Mouse (Mus musculus) kidney, postnatal 0 days (tissue): Measurements from ENCODE around the gene Rap1a. TPM values are rescaled to one million over a fixed set of nuclear protein-coding genes. Genes with fewer than 3 reads are reported as not detected.

Source experiments
- ATAC-seq: fragments of 200-750 bp; cut with Nextera tagmentation; replicated peaks from 2 replicates; pipeline ENCODE4 v1.8.0; 2017; ENCODE audit warnings: low read depth, moderate number of reproducible peaks, moderate TSS enrichment, moderate library complexity; ENCODE audit not compliant: low FRiP score
- DNase-seq: peaks from one replicate; pipeline ENCODE4 v3.0.0-alpha.2; 2016; ENCODE audit warnings: low spot score
- H3K27ac ChIP-seq: fragments of 300-500 bp; sonication (generic); 2 replicates; pipeline ENCODE4 v1.5.1; 2014; ENCODE audit warnings: mild to moderate bottlenecking
- H3K27me3 ChIP-seq: fragments of 300-500 bp; sonication (generic); 2 replicates; pipeline ENCODE4 v1.6.1; 2014; ENCODE audit warnings: low read length, mixed read lengths; ENCODE audit not compliant: insufficient read depth
- H3K36me3 ChIP-seq: fragments of 300-500 bp; sonication (generic); 2 replicates; pipeline ENCODE4 v1.6.1; 2014; ENCODE audit warnings: low read length, mixed read lengths; ENCODE audit not compliant: insufficient read depth
- H3K4me1 ChIP-seq: fragments of 300-500 bp; sonication (generic); replicated peaks from 2 replicates; pipeline ENCODE4 v1.6.1; 2014; ENCODE audit warnings: antibody characterized with exemption, low read length, mixed read lengths; ENCODE audit not compliant: insufficient read depth
- H3K4me2 ChIP-seq: fragments of 300-500 bp; sonication (generic); 2 replicates; pipeline ENCODE4 v1.6.1; 2014; ENCODE audit warnings: mild to moderate bottlenecking, low read length, moderate library complexity, mixed read lengths
- H3K4me3 ChIP-seq: fragments of 300-500 bp; sonication (generic); replicated peaks from 2 replicates; pipeline ENCODE4 v1.5.1; 2014; ENCODE audit warnings: low read depth, low read length
- H3K9ac ChIP-seq: fragments of 300-500 bp; sonication (generic); 2 replicates; pipeline ENCODE4 v1.6.1; 2014; ENCODE audit warnings: low read depth, low read length
- H3K9me3 ChIP-seq: fragments of 300-500 bp; sonication (generic); replicated peaks from 2 replicates; pipeline ENCODE4 v1.6.1; 2016; ENCODE audit warnings: low read length, inconsistent platforms, mixed read lengths
- CTCF ChIP-seq: IDR thresholded peaks from 2 replicates; pipeline ENCODE4 v1.5.1; 2016; ENCODE audit warnings: antibody characterized with exemption, low read depth, mild to moderate bottlenecking, moderate library complexity
- WGBS: fragments of 180-500 bp; shearing (Covaris S2); extraction: QIAGEN DNeasy Blood & Tissue Kit; methylation state at CpG from one replicate; pipeline ENCODE4 v1.1.7; 2014; 5-methylcytosine and 5-hydroxymethylcytosine counted together
- polyA plus RNA-seq: library from polyadenylated mRNA; unstranded; fragments of >200 nt; fragmentation: Nextera tagmentation; extraction: Ambion mirVana; gene quantifications from 2 replicates; pipeline ENCODE4 v1.2.1, GENCODE M21; 2015

The Rap1a gene
- polyA plus RNA-seq, 1 experiment from 2014 or later: 111 TPM

- H3K4me3 ChIP-seq: no peak overlapping the region
- H3K36me3 ChIP-seq: no peaks in the 10 kb centered on the region
- H3K4me2 ChIP-seq: peak overlapping the region; percentile 25
- peak; percentile 13; the same call in 1 of the 2 replicates for ATAC-seq
- no peaks in the 10 kb centered on the region for H3K4me1 ChIP-seq
- 29% methylated on average over 20 of the region's 20 CpGs for WGBS
- no peak overlapping the region for H3K27ac ChIP-seq
- no peak for DNase-seq
- TF ChIP-seq CTCF: no peak
- no peaks in the 10 kb centered on the region for H3K9me3 ChIP-seq
- H3K27me3 ChIP-seq: no peaks in the 10 kb centered on the region
- H3K9ac ChIP-seq: no peak overlapping the region
Observed at GRCm38 (mm10) chr3:105695476-105696386, 105.4 kb downstream of the Rap1a start.

- no peak overlapping the region for H3K4me2 ChIP-seq
- no peaks in the 10 kb centered on the region for H3K27me3 ChIP-seq
- no peak overlapping the region for H3K27ac ChIP-seq
- H3K9me3 ChIP-seq: no peaks in the 10 kb centered on the region
- DNase-seq (no peak), ATAC-seq (no peak)
- TF ChIP-seq CTCF: no peak
- H3K4me3 ChIP-seq: no peak overlapping the region
- no peaks in the 10 kb centered on the region for H3K36me3 ChIP-seq
- WGBS: 69% methylated on average over 14 of the region's 14 CpGs
- H3K4me1 ChIP-seq: no peaks in the 10 kb centered on the region
- H3K9ac ChIP-seq: no peak overlapping the region
Observed at GRCm38 (mm10) chr3:105693327-105694080, 107.6 kb downstream of the Rap1a start.

GRCm38 (mm10) chr3:105688536-105688935 lies 112.6 kb downstream of the Rap1a start:
- H3K36me3 ChIP-seq: 0 out of 2 replicates have a peak, but pooled peaks cover 9% of the 10 kb centered on the region
- ATAC-seq: no peak
- H3K4me2 ChIP-seq: no peak overlapping the region
- no peaks in the 10 kb centered on the region for H3K27me3 ChIP-seq
- no peak for TF ChIP-seq CTCF
- no peaks in the 10 kb centered on the region for H3K9me3 ChIP-seq
- no peak for DNase-seq
- 0 out of 2 replicates have a peak, but pooled peaks cover 3% of the 10 kb centered on the region for H3K4me1 ChIP-seq
- no peak overlapping the region for H3K27ac ChIP-seq
- H3K4me3 ChIP-seq: no peak overlapping the region
- H3K9ac ChIP-seq: no peak overlapping the region
- WGBS: 84% methylated on average over 2 of the region's 2 CpGs

- WGBS: under 1% methylated on average over 70 of the region's 72 CpGs
- peak within 1 kb of the TSS; percentile 85 for H3K9ac ChIP-seq
- H3K27me3 ChIP-seq: no peaks in the 10 kb centered on the region
- peak within 1 kb of the TSS; percentile 86 for H3K4me3 ChIP-seq
- peak; percentile 76 for TF ChIP-seq CTCF
- H3K4me2 ChIP-seq: peak within 1 kb of the TSS; percentile 78
- DNase-seq (peak; percentile 100), ATAC-seq (peak; percentile 97)
- 0 out of 2 replicates have a peak, but pooled peaks cover 3% of the 10 kb centered on the region for H3K4me1 ChIP-seq
- H3K27ac ChIP-seq: peak within 1 kb of the TSS; percentile 79
- H3K36me3 ChIP-seq: peaks cover 14% of the 10 kb centered on the region; the same call in 1 of the 2 replicates
- no peaks in the 10 kb centered on the region for H3K9me3 ChIP-seq
Observed at GRCm38 (mm10) chr3:105687324-105688060, 113.6 kb downstream of the Rap1a start, which contains the start of gene Ddx20. TSS of gene Ddx20 (minus strand) at chr3:105687574.

GRCm38 (mm10) chr3:105686394-105687323 lies 114.5 kb downstream of the Rap1a start:
- Histone ChIP-seq H3K36me3 (peaks cover 15% of the 10 kb centered on the region; the same call in 1 of the 2 replicates), H3K9ac (peak overlapping the region; percentile 85), H3K9me3 (no peaks in the 10 kb centered on the region), H3K4me3 (peak overlapping the region; percentile 86), H3K4me2 (peak overlapping the region; percentile 78), H3K27ac (peak overlapping the region; percentile 47), H3K4me1 (0 out of 2 replicates have a peak, but pooled peaks cover 3% of the 10 kb centered on the region), H3K27me3 (no peaks in the 10 kb centered on the region)
- no peak for TF ChIP-seq CTCF
- ATAC-seq: peak; percentile 60
- WGBS: 8% methylated on average over 57 of the region's 60 CpGs
- peak; percentile 27 for DNase-seq
